Mouse (Mus musculus): ENCODE measurements around the gene Ralgapa2. TPM values are rescaled to one million over a fixed set of nuclear protein-coding genes. Genes with fewer than 3 reads are reported as not detected.
A peak's percentile ranks its signal among the peaks of the same experiment; 100 is the strongest.

The Ralgapa2 gene
- total RNA-seq (2021), result 10 to 100 TPM; 21.7 to 22.7 TPM
- long read RNA-seq, experiment 1, full-length matches to known transcripts, result 3 of 11 reads
- long read RNA-seq, experiment 1, partial matches to known transcripts, result 4 of 11 reads
- long read RNA-seq, experiment 1, other reads (novel, unspliced or antisense), result 4 of 11 reads
- long read RNA-seq, experiment 2, partial matches to known transcripts, result 2 of 4 reads
- long read RNA-seq, experiment 2, other reads (novel, unspliced or antisense), result 2 of 4 reads

GRCm38 (mm10) chr2:146511911-146512580, at the start of gene Ralgapa2:
TSS of gene Ralgapa2 (minus strand) at chr2:146512344.
- Histone ChIP-seq H3K27ac (peak within 1 kb of the TSS; percentile 83), H3K4me3 (peak within 1 kb of the TSS; percentile 89)
- TF ChIP-seq CTCF (IDR thresholded peaks at IDR 0.05), result no peak
- intact Hi-C loops (cut with DNase I), result loop anchor here (5.0 kb wide), 2 partner anchors 40 to 575 kb away; partner anchors contain the start of gene Crnkl1
- peak; percentile 97 to 100 for DNase-seq (ENCODE audit: extremely low spot score in 1 of 2, low spot score in 2 of 2)

- no peak overlapping the region for H3K4me3 ChIP-seq
- no peak for DNase-seq (ENCODE audit: extremely low spot score in 1 of 2, low spot score in 2 of 2)
- intact Hi-C loops (cut with DNase I), result no loop called here
- no peak overlapping the region for H3K27ac ChIP-seq
- no peak for TF ChIP-seq CTCF (IDR thresholded peaks at IDR 0.05)
Measured at GRCm38 (mm10) chr2:146561505-146561904, 49.4 kb upstream of the Ralgapa2 start.

- intact Hi-C loops (cut with DNase I), result no loop called here
- no peak overlapping the region for H3K4me3 ChIP-seq
- DNase-seq (ENCODE audit: extremely low spot score in 1 of 2, low spot score in 2 of 2), result no peak
- TF ChIP-seq CTCF (IDR thresholded peaks at IDR 0.05), result no peak
- no peak overlapping the region for H3K27ac ChIP-seq
Measured at GRCm38 (mm10) chr2:146560633-146561043, 48.5 kb upstream of the Ralgapa2 start.

GRCm38 (mm10) chr2:146556148-146556547, 44.0 kb upstream of the Ralgapa2 start:
- Histone ChIP-seq H3K27ac (no peak overlapping the region), H3K4me3 (no peak overlapping the region)
- no peak for DNase-seq (ENCODE audit: extremely low spot score in 1 of 2, low spot score in 2 of 2)
- intact Hi-C loops (cut with DNase I), result no loop called here
- no peak for TF ChIP-seq CTCF (IDR thresholded peaks at IDR 0.05)

- no peak for TF ChIP-seq CTCF (IDR thresholded peaks at IDR 0.05)
- no peak for DNase-seq (ENCODE audit: extremely low spot score in 1 of 2, low spot score in 2 of 2)
- intact Hi-C loops (cut with DNase I), result no loop called here
- Histone ChIP-seq H3K4me3 (no peak overlapping the region), H3K27ac (no peak overlapping the region)
Measured at GRCm38 (mm10) chr2:146555351-146555750, 43.2 kb upstream of the Ralgapa2 start.

GRCm38 (mm10) chr2:146553701-146554100, 41.6 kb upstream of the Ralgapa2 start:
- TF ChIP-seq CTCF (IDR thresholded peaks at IDR 0.05), result no peak
- intact Hi-C loops (cut with DNase I), result loop anchor here (5.0 kb wide), 1 partner anchor 41 kb away; the partner anchor contains the start of gene Ralgapa2
- DNase-seq (ENCODE audit: extremely low spot score in 1 of 2, low spot score in 2 of 2), result peak; percentile 19 to 26
- Histone ChIP-seq H3K27ac (peak overlapping the region; percentile 28; the same call in 1 of the 2 replicates), H3K4me3 (no peak overlapping the region)

GRCm38 (mm10) chr2:146551818-146552217, 39.7 kb upstream of the Ralgapa2 start:
- DNase-seq (ENCODE audit: extremely low spot score in 1 of 2, low spot score in 2 of 2), result no peak
- TF ChIP-seq CTCF (IDR thresholded peaks at IDR 0.05), result no peak
- Histone ChIP-seq H3K27ac (no peak overlapping the region), H3K4me3 (no peak overlapping the region)
- intact Hi-C loops (cut with DNase I), result loop anchor here (5.0 kb wide), 1 partner anchor 40 kb away; the partner anchor contains the start of gene Ralgapa2

GRCm38 (mm10) chr2:146549111-146549776, 37.1 kb upstream of the Ralgapa2 start:
- Histone ChIP-seq H3K4me3 (no peak overlapping the region), H3K27ac (no peak overlapping the region)
- TF ChIP-seq CTCF (IDR thresholded peaks at IDR 0.05), result no peak
- intact Hi-C loops (cut with DNase I), result no loop called here
- DNase-seq (ENCODE audit: extremely low spot score in 1 of 2, low spot score in 2 of 2), result peak in 1 of 2 experiments; percentile 13

- H3K4me3 ChIP-seq, result no peak overlapping the region
- no peak for DNase-seq (ENCODE audit: extremely low spot score in 1 of 2, low spot score in 2 of 2)
- no peak for TF ChIP-seq CTCF (IDR thresholded peaks at IDR 0.05)
- intact Hi-C loops (cut with DNase I), result no loop called here
- H3K27ac ChIP-seq, result no peak overlapping the region
Measured at GRCm38 (mm10) chr2:146544155-146544814, 32.1 kb upstream of the Ralgapa2 start.

- TF ChIP-seq CTCF (IDR thresholded peaks at IDR 0.05), result no peak
- no peak overlapping the region for H3K4me3 ChIP-seq
- DNase-seq (ENCODE audit: extremely low spot score in 1 of 2, low spot score in 2 of 2), result no peak
- H3K27ac ChIP-seq, result no peak overlapping the region
- intact Hi-C loops (cut with DNase I), result no loop called here
Measured at GRCm38 (mm10) chr2:146533118-146533949, 21.2 kb upstream of the Ralgapa2 start.

GRCm38 (mm10) chr2:146532493-146532892, 20.3 kb upstream of the Ralgapa2 start:
- no peak overlapping the region for H3K27ac ChIP-seq
- no peak for TF ChIP-seq CTCF (IDR thresholded peaks at IDR 0.05)
- no peak overlapping the region for H3K4me3 ChIP-seq
- intact Hi-C loops (cut with DNase I), result no loop called here
- no peak for DNase-seq (ENCODE audit: extremely low spot score in 1 of 2, low spot score in 2 of 2)
